Mouse (Mus musculus) brain, adult 2 months (tissue): Measurements from ENCODE around the gene Gm37240.
A peak's percentile ranks its signal among the peaks of the same experiment; 100 is the strongest.

ENCODE experiments used
- DNase-seq: peaks from one replicate; pipeline ENCODE4 v3.0.0; 2011; ENCODE audit warnings: low read depth, low spot score

Gm37240 gene

GRCm38 (mm10) chr3:84775577-84775976 is 1111.7 kb downstream of the Gm37240 start:
- DNase-seq = no peak

GRCm38 (mm10) chr3:84775067-84775423 is 1112.3 kb downstream of the Gm37240 start:
- DNase-seq = no peak

GRCm38 (mm10) chr3:84774246-84775066 is 1112.9 kb downstream of the Gm37240 start:
- no peak for DNase-seq

GRCm38 (mm10) chr3:84771980-84772379 is 1115.3 kb downstream of the Gm37240 start:
- no peak for DNase-seq

GRCm38 (mm10) chr3:84770518-84770917 is 1116.8 kb downstream of the Gm37240 start:
- DNase-seq = no peak

GRCm38 (mm10) chr3:84769411-84769810 is 1117.9 kb downstream of the Gm37240 start:
- DNase-seq = no peak

GRCm38 (mm10) chr3:84768940-84769339 is 1118.4 kb downstream of the Gm37240 start:
- DNase-seq = no peak

- no peak for DNase-seq
Measured at GRCm38 (mm10) chr3:84753816-84754215, 1133.5 kb downstream of the Gm37240 start.

- DNase-seq = no peak
Measured at GRCm38 (mm10) chr3:84749222-84749621, 1138.1 kb downstream of the Gm37240 start.

GRCm38 (mm10) chr3:84748139-84748538 is 1139.2 kb downstream of the Gm37240 start:
- no peak for DNase-seq

- peak; percentile 81 for DNase-seq
Measured at GRCm38 (mm10) chr3:84745537-84746189, 1141.7 kb downstream of the Gm37240 start.

- DNase-seq = no peak
Measured at GRCm38 (mm10) chr3:84744707-84745106, 1142.6 kb downstream of the Gm37240 start.

GRCm38 (mm10) chr3:84740050-84740596 is 1147.2 kb downstream of the Gm37240 start:
- no peak for DNase-seq

- no peak for DNase-seq
Measured at GRCm38 (mm10) chr3:84737137-84737536, 1150.2 kb downstream of the Gm37240 start.

- no peak for DNase-seq
Measured at GRCm38 (mm10) chr3:84735716-84736115, 1151.6 kb downstream of the Gm37240 start.

GRCm38 (mm10) chr3:84732516-84732915 is 1154.8 kb downstream of the Gm37240 start:
- no peak for DNase-seq

GRCm38 (mm10) chr3:84732016-84732502 is 1155.3 kb downstream of the Gm37240 start:
- peak; percentile 59 for DNase-seq

- peak; percentile 31 for DNase-seq
Measured at GRCm38 (mm10) chr3:84731403-84732015, 1155.8 kb downstream of the Gm37240 start.

- DNase-seq = peak; percentile 71
Measured at GRCm38 (mm10) chr3:84731003-84731402, 1156.3 kb downstream of the Gm37240 start.

- DNase-seq = no peak
Measured at GRCm38 (mm10) chr3:84729806-84730205, 1157.5 kb downstream of the Gm37240 start.

- DNase-seq = no peak
Measured at GRCm38 (mm10) chr3:84723996-84724395, 1163.3 kb downstream of the Gm37240 start.

GRCm38 (mm10) chr3:84722680-84723079 is 1164.6 kb downstream of the Gm37240 start:
- DNase-seq = no peak
